Mouse (Mus musculus) liver, embryonic 14.5 days (tissue): ENCODE measurements around the gene Atl2. TPM values are rescaled to one million over a fixed set of nuclear protein-coding genes. Genes with fewer than 3 reads are reported as not detected.

Experiments used
- ATAC-seq: fragments of 200-750 bp; cut with Nextera tagmentation; 2 replicates; pipeline ENCODE4 v1.8.0; 2017; ENCODE audit warnings: moderate number of reproducible peaks, mild to moderate bottlenecking, moderate library complexity; ENCODE audit not compliant: insufficient read depth
- DNase-seq, 3 experiments: peaks; one replicate each; pipeline ENCODE4 v3.0.0-alpha.2; 2012 to 2013; ENCODE audit warnings: low read depth in 3 of 3, low spot score in 3 of 3
- H3K27ac ChIP-seq: fragments of 300-500 bp; sonication (generic); 2 replicates; pipeline ENCODE4 v1.5.1; 2014; ENCODE audit warnings: moderate library complexity, mild to moderate bottlenecking, control low read depth, inconsistent platforms
- H3K27me3 ChIP-seq: fragments of 300-500 bp; sonication (generic); 2 replicates; pipeline ENCODE4 v1.6.1; 2014; ENCODE audit warnings: mild to moderate bottlenecking, low read length, moderate library complexity; ENCODE audit not compliant: control insufficient read depth, insufficient read depth
- H3K36me3 ChIP-seq: fragments of 300-500 bp; sonication (generic); replicated peaks from 2 replicates; pipeline ENCODE4 v1.6.1; 2014; ENCODE audit warnings: low read depth; ENCODE audit not compliant: control insufficient read depth, insufficient read depth
- H3K4me1 ChIP-seq, 2 experiments: fragments of 200-500 bp in 1 of 2; fragments of 300-500 bp in 1 of 2; sonication (generic) in 1 of 2; replicated peaks; 2 replicates each; pipeline ENCODE4 v1.6.1; 2012 to 2014; ENCODE audit warnings: antibody characterized with exemption in 1 of 2, inconsistent platforms in 1 of 2, low read length in 1 of 2; ENCODE audit not compliant: control insufficient read depth in 2 of 2, insufficient read depth in 2 of 2
- H3K4me2 ChIP-seq: fragments of 300-500 bp; sonication (generic); 2 replicates; pipeline ENCODE4 v1.6.1; 2014; ENCODE audit warnings: low read depth, mild to moderate bottlenecking, control low read depth, moderate library complexity
- H3K4me3 ChIP-seq, 2 experiments: fragments of 200-500 bp in 1 of 2; fragments of 300-500 bp in 1 of 2; sonication (generic) in 1 of 2; 2 replicates each; pipeline ENCODE4 v1.5.1; 2012 to 2014; ENCODE audit warnings: low read depth in 2 of 2, low read length in 2 of 2, mild to moderate bottlenecking in 2 of 2, control low read depth in 1 of 2, inconsistent platforms in 1 of 2, moderate library complexity in 1 of 2; ENCODE audit not compliant: insufficient read depth in 1 of 2
- H3K9ac ChIP-seq: fragments of 300-500 bp; sonication (generic); replicated peaks from 2 replicates; pipeline ENCODE4 v1.6.1; 2014; ENCODE audit warnings: mild to moderate bottlenecking, control low read depth, moderate library complexity
- H3K9me3 ChIP-seq: fragments of 300-500 bp; sonication (generic); 2 replicates; pipeline ENCODE4 v1.6.1; 2016; ENCODE audit warnings: low read length, mixed read lengths; ENCODE audit not compliant: control insufficient read depth
- CTCF ChIP-seq: IDR thresholded peaks from 2 replicates; pipeline ENCODE4 v1.5.1; 2016; ENCODE audit warnings: antibody characterized with exemption, low read depth, control low read depth
- EP300 ChIP-seq: IDR thresholded peaks from 2 replicates; pipeline ENCODE4 v1.6.1; 2016; ENCODE audit warnings: antibody characterized with exemption, low read depth
- WGBS: fragments of 180-500 bp; shearing (Covaris S2); extraction: QIAGEN DNeasy Blood & Tissue Kit; methylation state at CpG from one replicate; pipeline ENCODE4 v1.1.7; 2014; ENCODE audit not compliant: insufficient replicate concordance; 5-methylcytosine and 5-hydroxymethylcytosine counted together
- polyA plus RNA-seq, 2 experiments: library from polyadenylated mRNA; depleted of rRNA in 1 of 2; stranded (reverse) in 1 of 2; unstranded in 1 of 2; fragments of >200 nt; fragmentation: Nextera tagmentation in 1 of 2; extraction: Ambion mirVana in 1 of 2; gene quantifications; 2 replicates each; pipeline versions ENCODE4 v1.2.1 to v1.2.3; 2012 to 2014

Gene Atl2
- polyA plus RNA-seq, 2 experiments = 19.4 to 26.4 TPM

- TF ChIP-seq CTCF (no peak), EP300 (no peak)
- DNase-seq (no peak), ATAC-seq (no peak)
- Histone ChIP-seq H3K27me3 (no peaks in the 10 kb centered on the region), H3K9me3 (no peaks in the 10 kb centered on the region), H3K27ac (no peak overlapping the region), H3K36me3 (no peaks in the 10 kb centered on the region), H3K4me1 (peaks cover 0 to 5% of the 10 kb centered on the region in 2 experiments; a peak in 2 of 4 replicates), H3K4me3 (no peak overlapping the region), H3K9ac (no peak overlapping the region), H3K4me2 (no peak overlapping the region)
- WGBS = 62% methylated on average over 6 of the region's 6 CpGs
These were observed 79.0 kb downstream of the Atl2 start for GRCm38 (mm10) chr17:79816896-79817295.

- Histone ChIP-seq H3K9me3 (no peaks in the 10 kb centered on the region), H3K4me1 (no peaks in the 10 kb centered on the region), H3K4me2 (no peak overlapping the region), H3K27me3 (no peaks in the 10 kb centered on the region), H3K9ac (no peak overlapping the region), H3K4me3 (no peak overlapping the region), H3K36me3 (no peaks in the 10 kb centered on the region), H3K27ac (no peak overlapping the region)
- no peak for TF ChIP-seq EP300
- TF ChIP-seq CTCF = no peak
- no peak for ATAC-seq
- WGBS = 68% methylated on average over 9 of the region's 9 CpGs
- DNase-seq = no peak
These were observed 85.5 kb downstream of the Atl2 start for GRCm38 (mm10) chr17:79810421-79810820.

GRCm38 (mm10) chr17:79809491-79810316 lies 86.2 kb downstream of the Atl2 start:
- H3K4me2 ChIP-seq = no peak overlapping the region
- no peaks in the 10 kb centered on the region for H3K27me3 ChIP-seq
- WGBS = 63% methylated on average over 23 of the region's 23 CpGs
- H3K36me3 ChIP-seq = no peaks in the 10 kb centered on the region
- H3K9ac ChIP-seq = no peak overlapping the region
- no peak for ATAC-seq
- TF ChIP-seq EP300 (no peak), CTCF (no peak)
- DNase-seq = no peak
- no peaks in the 10 kb centered on the region for H3K4me1 ChIP-seq
- H3K27ac ChIP-seq = no peak overlapping the region
- H3K9me3 ChIP-seq = no peaks in the 10 kb centered on the region
- H3K4me3 ChIP-seq = no peak overlapping the region

- H3K27ac ChIP-seq = no peak overlapping the region
- WGBS = 68% methylated on average over 8 of the region's 8 CpGs
- TF ChIP-seq CTCF (no peak), EP300 (no peak)
These were observed 88.5 kb downstream of the Atl2 start for GRCm38 (mm10) chr17:79807237-79807930.

GRCm38 (mm10) chr17:79804747-79805146 lies 91.2 kb downstream of the Atl2 start:
- Histone ChIP-seq H3K4me1 (no peaks in the 10 kb centered on the region), H3K9me3 (no peaks in the 10 kb centered on the region), H3K4me2 (no peak overlapping the region), H3K36me3 (no peaks in the 10 kb centered on the region), H3K27ac (no peak overlapping the region), H3K9ac (no peak overlapping the region), H3K4me3 (no peak overlapping the region), H3K27me3 (no peaks in the 10 kb centered on the region)
- DNase-seq = no peak
- no peak for TF ChIP-seq EP300
- no peak for TF ChIP-seq CTCF
- WGBS = 50% methylated on average over 2 of the region's 2 CpGs
- ATAC-seq = no peak

More at GRCm38 (mm10) chr17:79807237-79807930, 88.5 kb downstream of the Atl2 start:
- no peak for DNase-seq
- Histone ChIP-seq H3K4me3 (no peak overlapping the region), H3K9me3 (no peaks in the 10 kb centered on the region), H3K4me2 (no peak overlapping the region), H3K4me1 (no peaks in the 10 kb centered on the region), H3K27me3 (no peaks in the 10 kb centered on the region), H3K36me3 (no peaks in the 10 kb centered on the region), H3K9ac (no peak overlapping the region)
- no peak for ATAC-seq
